ENCODE assay signal across 8 mouse cellular contexts in the genomic region with DNA sequence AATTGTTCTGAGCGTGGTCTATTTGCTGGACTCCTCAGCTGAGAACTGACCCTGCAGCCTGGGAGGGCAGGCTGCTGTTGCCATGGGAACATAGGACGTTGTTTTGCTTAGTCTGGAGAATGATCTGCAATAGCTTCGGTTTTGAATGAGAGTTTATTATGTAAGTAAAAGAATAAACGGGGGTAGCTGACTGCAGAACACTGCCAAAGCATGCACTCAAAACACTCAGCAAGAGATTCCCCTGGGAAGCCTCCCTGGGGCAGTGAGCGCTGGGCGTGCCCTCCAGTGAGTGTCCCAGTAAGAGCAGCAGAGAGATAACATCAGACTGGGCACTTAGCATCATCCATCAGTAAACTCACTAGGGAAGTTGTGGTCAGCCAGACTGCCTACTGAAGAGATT.
DNase-seq lines count a peak whose midpoint lies in the region; ATAC-seq lines count a peak whose summit lies in the region.

No protein-coding gene starts in this region.

- peaks cover 42% of the 10 kb centered on the region for H3K4me1 ChIP-seq in hindbrain, embryonic 10.5 days (replicated peaks)

- peak overlapping the region; percentile 28; the same call in 1 of the 2 replicates for H3K4me3 ChIP-seq in hindbrain, embryonic 10.5 days

- H3K27me3 ChIP-seq in hindbrain, embryonic 10.5 days (ENCODE audit: insufficient read depth, poor library complexity, severe bottlenecking) = no peaks in the 10 kb centered on the region

- 11% methylated on average over 6 of the region's 6 CpGs for WGBS in hindbrain, embryonic 10.5 days

- DNase-seq in layer of hippocampus, adult 11-12 months (ENCODE audit: low spot score) = peak; percentile 25
- DNase-seq in layer of hippocampus, postnatal 25 days (ENCODE audit: extremely low spot score in 1 of 2, low spot score in 1 of 2) = no peak
- DNase-seq in embryo, embryonic 11 days = peak; percentile 63
- peak; percentile 60 for DNase-seq in hindbrain, embryonic 10.5 days (ENCODE audit: low spot score)
- DNase-seq in lung, postnatal 25 days (ENCODE audit: low spot score) = peak; percentile 47
- no peak for DNase-seq in cerebellum, adult 18-20 months

- H3K36me3 ChIP-seq in hindbrain, embryonic 10.5 days = no peaks in the 10 kb centered on the region

- no peaks in the 10 kb centered on the region for H3K9me3 ChIP-seq in hindbrain, embryonic 10.5 days

- peak overlapping the region; percentile 59 for H3K27ac ChIP-seq in hindbrain, embryonic 10.5 days

- ATAC-seq in megakaryocyte-erythroid progenitor cell, adult 5-6 weeks (replicated peaks; ENCODE audit: low FRiP score, low TSS enrichment, poor library complexity, severe bottlenecking) = no peak
- no peak for ATAC-seq in erythroid progenitor cell, adult 5-6 weeks (replicated peaks; ENCODE audit: low FRiP score, poor library complexity, severe bottlenecking)

Comparison
In these comparisons a context has a peak if more than half of its experiments do, and no peak if none do; other contexts are left out.
1. DNase-seq: peak in layer of hippocampus, adult 11-12 months (single experiment), embryo, embryonic 11 days (single experiment), hindbrain, embryonic 10.5 days (single experiment) and lung, postnatal 25 days (single experiment); none in layer of hippocampus, postnatal 25 days (0 of 2) and cerebellum, adult 18-20 months (0 of 2).